Mouse (Mus musculus) forebrain, embryonic 16.5 days (tissue): Measurements from ENCODE around the gene Ilf3. TPM values are rescaled to one million over a fixed set of nuclear protein-coding genes. Genes with fewer than 3 reads are reported as not detected.

Experiments used
- ATAC-seq: fragments of 200-750 bp; cut with Nextera tagmentation; 2 replicates; pipeline ENCODE4 v1.8.0; 2017; ENCODE audit warnings: mild to moderate bottlenecking, moderate library complexity
- H3K27ac ChIP-seq: fragments of 300-500 bp; sonication (generic); 2 replicates; pipeline ENCODE4 v1.5.1; 2014; ENCODE audit warnings: low read length, control low read depth
- H3K27me3 ChIP-seq: fragments of 300-500 bp; sonication (generic); replicated peaks from 2 replicates; pipeline ENCODE4 v1.6.1; 2014; ENCODE audit warnings: low read length; ENCODE audit not compliant: control insufficient read depth, insufficient read depth
- H3K36me3 ChIP-seq: fragments of 300-500 bp; sonication (generic); 2 replicates; pipeline ENCODE4 v1.6.1; 2014; ENCODE audit not compliant: control insufficient read depth, insufficient read depth
- H3K4me1 ChIP-seq: fragments of 300-500 bp; sonication (generic); replicated peaks from 2 replicates; pipeline ENCODE4 v1.6.1; 2014; ENCODE audit warnings: low read length; ENCODE audit not compliant: control insufficient read depth, insufficient read depth
- H3K4me2 ChIP-seq: fragments of 300-500 bp; sonication (generic); 2 replicates; pipeline ENCODE4 v1.6.1; 2014; ENCODE audit warnings: mild to moderate bottlenecking, low read length, control low read depth
- H3K4me3 ChIP-seq: fragments of 300-500 bp; sonication (generic); replicated peaks from 2 replicates; pipeline ENCODE4 v1.5.1; 2014; ENCODE audit warnings: mild to moderate bottlenecking, low read length, control low read depth
- H3K9ac ChIP-seq: fragments of 300-500 bp; sonication (generic); replicated peaks from 2 replicates; pipeline ENCODE4 v1.6.1; 2014; ENCODE audit warnings: low read depth, low read length, control low read depth
- H3K9me3 ChIP-seq: fragments of 300-500 bp; sonication (generic); 2 replicates; pipeline ENCODE4 v1.6.1; 2016; ENCODE audit warnings: low read length; ENCODE audit not compliant: control insufficient read depth
- WGBS: fragments of 180-500 bp; shearing (Covaris S2); extraction: QIAGEN DNeasy Blood & Tissue Kit; methylation state at CpG from one replicate; pipeline ENCODE4 v1.1.7; 2014; 5-methylcytosine and 5-hydroxymethylcytosine counted together
- polyA plus RNA-seq: library from polyadenylated mRNA; unstranded; fragments of >200 nt; fragmentation: Nextera tagmentation; extraction: Ambion mirVana; gene quantifications from 2 replicates; pipeline ENCODE4 v1.2.1, GENCODE M21; 2015

Ilf3 gene
- polyA plus RNA-seq, 1 experiment from 2014 or later = 309 TPM

- no peaks in the 10 kb centered on the region for H3K27me3 ChIP-seq
- no peak overlapping the region for H3K4me2 ChIP-seq
- no peak overlapping the region for H3K4me3 ChIP-seq
- no peaks in the 10 kb centered on the region for H3K9me3 ChIP-seq
- no peak for ATAC-seq
- no peak overlapping the region for H3K27ac ChIP-seq
- no peaks in the 10 kb centered on the region for H3K36me3 ChIP-seq
- no peak overlapping the region for H3K9ac ChIP-seq
- WGBS = 90% methylated on average over 2 of the region's 2 CpGs
- no peaks in the 10 kb centered on the region for H3K4me1 ChIP-seq
Measured at GRCm38 (mm10) chr9:21439914-21440313, 72.2 kb downstream of the Ilf3 start.

- H3K27ac ChIP-seq = no peak overlapping the region
- H3K4me1 ChIP-seq = no peaks in the 10 kb centered on the region
- H3K4me3 ChIP-seq = no peak overlapping the region
- H3K9me3 ChIP-seq = no peaks in the 10 kb centered on the region
- H3K36me3 ChIP-seq = no peaks in the 10 kb centered on the region
- no peaks in the 10 kb centered on the region for H3K27me3 ChIP-seq
- no peak overlapping the region for H3K9ac ChIP-seq
- ATAC-seq = no peak
- no peak overlapping the region for H3K4me2 ChIP-seq
Measured at GRCm38 (mm10) chr9:21440387-21440786, 72.7 kb downstream of the Ilf3 start.

- Histone ChIP-seq H3K4me1 (no peaks in the 10 kb centered on the region), H3K27me3 (no peaks in the 10 kb centered on the region), H3K4me2 (no peak overlapping the region), H3K9ac (no peak overlapping the region), H3K27ac (no peak overlapping the region), H3K4me3 (no peak overlapping the region), H3K9me3 (no peaks in the 10 kb centered on the region), H3K36me3 (no peaks in the 10 kb centered on the region)
- no peak for ATAC-seq
- WGBS = 91% methylated on average over 8 of the region's 8 CpGs
Measured at GRCm38 (mm10) chr9:21443853-21444252, 76.2 kb downstream of the Ilf3 start.

- Histone ChIP-seq H3K9ac (no peak overlapping the region), H3K36me3 (no peaks in the 10 kb centered on the region), H3K27me3 (no peaks in the 10 kb centered on the region), H3K4me2 (no peak overlapping the region), H3K27ac (no peak overlapping the region), H3K4me1 (no peaks in the 10 kb centered on the region), H3K9me3 (no peaks in the 10 kb centered on the region), H3K4me3 (no peak overlapping the region)
- 97% methylated on average over 4 of the region's 4 CpGs for WGBS
- no peak for ATAC-seq
Measured at GRCm38 (mm10) chr9:21444574-21444973, 76.9 kb downstream of the Ilf3 start.

- Histone ChIP-seq H3K36me3 (no peaks in the 10 kb centered on the region), H3K27ac (no peak overlapping the region), H3K4me1 (no peaks in the 10 kb centered on the region), H3K4me2 (no peak overlapping the region), H3K4me3 (no peak overlapping the region), H3K27me3 (no peaks in the 10 kb centered on the region), H3K9me3 (no peaks in the 10 kb centered on the region), H3K9ac (no peak overlapping the region)
- no peak for ATAC-seq
- 94% methylated on average over 6 of the region's 6 CpGs for WGBS
Measured at GRCm38 (mm10) chr9:21445081-21445744, 77.5 kb downstream of the Ilf3 start.

GRCm38 (mm10) chr9:21447778-21448177, 80.1 kb downstream of the Ilf3 start:
- H3K27me3 ChIP-seq = no peaks in the 10 kb centered on the region
- no peak overlapping the region for H3K9ac ChIP-seq
- no peaks in the 10 kb centered on the region for H3K36me3 ChIP-seq
- ATAC-seq = no peak
- no peak overlapping the region for H3K4me2 ChIP-seq
- no peak overlapping the region for H3K27ac ChIP-seq
- no peaks in the 10 kb centered on the region for H3K4me1 ChIP-seq
- no peaks in the 10 kb centered on the region for H3K9me3 ChIP-seq
- WGBS = 93% methylated on average over 2 of the region's 2 CpGs
- H3K4me3 ChIP-seq = no peak overlapping the region

- Histone ChIP-seq H3K9ac (no peak overlapping the region), H3K27ac (no peak overlapping the region), H3K4me1 (no peaks in the 10 kb centered on the region), H3K4me2 (no peak overlapping the region), H3K4me3 (no peak overlapping the region), H3K36me3 (no peaks in the 10 kb centered on the region), H3K27me3 (no peaks in the 10 kb centered on the region), H3K9me3 (no peaks in the 10 kb centered on the region)
- WGBS = 88% methylated on average over 2 of the region's 2 CpGs
- no peak for ATAC-seq
Measured at GRCm38 (mm10) chr9:21449710-21450109, 82.0 kb downstream of the Ilf3 start.

- H3K27ac ChIP-seq = no peak overlapping the region
- 91% methylated on average over 3 of the region's 3 CpGs for WGBS
- no peaks in the 10 kb centered on the region for H3K36me3 ChIP-seq
- no peak for ATAC-seq
- no peak overlapping the region for H3K9ac ChIP-seq
- H3K4me2 ChIP-seq = no peak overlapping the region
- H3K27me3 ChIP-seq = no peaks in the 10 kb centered on the region
- no peak overlapping the region for H3K4me3 ChIP-seq
- no peaks in the 10 kb centered on the region for H3K9me3 ChIP-seq
- no peaks in the 10 kb centered on the region for H3K4me1 ChIP-seq
Measured at GRCm38 (mm10) chr9:21450270-21450669, 82.6 kb downstream of the Ilf3 start.

GRCm38 (mm10) chr9:21451391-21451790, 83.7 kb downstream of the Ilf3 start:
- H3K9me3 ChIP-seq = no peaks in the 10 kb centered on the region
- no peak overlapping the region for H3K27ac ChIP-seq
- H3K4me3 ChIP-seq = no peak overlapping the region
- no peaks in the 10 kb centered on the region for H3K4me1 ChIP-seq
- H3K4me2 ChIP-seq = no peak overlapping the region
- no peak overlapping the region for H3K9ac ChIP-seq
- no peak for ATAC-seq
- no peaks in the 10 kb centered on the region for H3K27me3 ChIP-seq
- WGBS = 87% methylated on average over 8 of the region's 8 CpGs
- no peaks in the 10 kb centered on the region for H3K36me3 ChIP-seq

GRCm38 (mm10) chr9:21451870-21452269, 84.2 kb downstream of the Ilf3 start:
- H3K4me1 ChIP-seq = no peaks in the 10 kb centered on the region
- H3K27me3 ChIP-seq = no peaks in the 10 kb centered on the region
- H3K4me2 ChIP-seq = no peak overlapping the region
- H3K36me3 ChIP-seq = no peaks in the 10 kb centered on the region
- 82% methylated on average over 8 of the region's 8 CpGs for WGBS
- no peak overlapping the region for H3K4me3 ChIP-seq
- H3K9ac ChIP-seq = no peak overlapping the region
- ATAC-seq = no peak
- no peak overlapping the region for H3K27ac ChIP-seq
- H3K9me3 ChIP-seq = no peaks in the 10 kb centered on the region
